Mouse (Mus musculus): ENCODE results near the gene Gsdmc3. TPM values are rescaled to one million over a fixed set of nuclear protein-coding genes. Genes with fewer than 3 reads are reported as not detected.
"Not testable (repeated sequence)": the region's sequence is repeated elsewhere in the genome, so short reads cannot be mapped to it uniquely, and the experiment has no call there.

The Gsdmc3 gene
- total RNA-seq (2021): not detected
- long read RNA-seq, experiment 1: 0 reads
- long read RNA-seq, experiment 2: 0 reads

DNA sequence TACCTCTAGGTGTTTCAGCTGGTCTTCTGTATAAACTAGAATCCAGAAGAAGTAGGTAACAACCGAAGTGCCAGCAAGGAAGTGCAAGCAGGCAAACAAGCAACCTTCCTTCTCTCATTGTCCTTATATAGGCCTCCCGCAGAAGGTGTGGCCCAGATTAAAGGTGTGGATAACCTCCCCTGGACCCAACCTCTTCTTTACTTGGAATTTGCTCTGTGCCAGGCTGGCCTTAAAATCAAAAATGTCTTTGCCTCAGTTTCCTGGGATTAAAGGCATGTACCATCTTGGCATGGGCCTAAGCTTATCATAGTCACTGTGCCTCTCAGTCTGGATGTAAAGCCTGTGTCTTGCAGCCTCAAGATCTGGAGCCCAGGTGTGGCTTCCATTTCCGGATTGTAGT is at the start of gene Gsdmc3:
Gene Gsdmc3 (minus strand): TSS at position 101 of the 400 bp plus-strand sequence.
- intact Hi-C loops (cut with DNase I): not testable (repeated sequence)

GRCm38 (mm10) chr15:63926201-63926600 is 47.8 kb upstream of the Gsdmc3 start:
- intact Hi-C loops (cut with DNase I): no loop called here
- DNase-seq: no peak
- Histone ChIP-seq H3K4me3 (no peak overlapping the region), H3K27ac (no peak overlapping the region)
- TF ChIP-seq CTCF (IDR thresholded peaks at IDR 0.05): no peak

More for the DNA sequence above, at the start of gene Gsdmc3:
- H3K4me3 ChIP-seq, H3K27ac ChIP-seq, DNase-seq: not testable (repeated sequence)

GRCm38 (mm10) chr15:63924484-63924883 is 46.1 kb upstream of the Gsdmc3 start:
- H3K27ac ChIP-seq: no peak overlapping the region
- intact Hi-C loops (cut with DNase I): no loop called here
- H3K4me3 ChIP-seq: no peak overlapping the region
- DNase-seq: no peak
- TF ChIP-seq CTCF (IDR thresholded peaks at IDR 0.05): no peak

GRCm38 (mm10) chr15:63921618-63922017 is 43.3 kb upstream of the Gsdmc3 start:
- H3K27ac ChIP-seq; intact Hi-C loops (cut with DNase I); DNase-seq; H3K4me3 ChIP-seq: not testable (repeated sequence)

DNA sequence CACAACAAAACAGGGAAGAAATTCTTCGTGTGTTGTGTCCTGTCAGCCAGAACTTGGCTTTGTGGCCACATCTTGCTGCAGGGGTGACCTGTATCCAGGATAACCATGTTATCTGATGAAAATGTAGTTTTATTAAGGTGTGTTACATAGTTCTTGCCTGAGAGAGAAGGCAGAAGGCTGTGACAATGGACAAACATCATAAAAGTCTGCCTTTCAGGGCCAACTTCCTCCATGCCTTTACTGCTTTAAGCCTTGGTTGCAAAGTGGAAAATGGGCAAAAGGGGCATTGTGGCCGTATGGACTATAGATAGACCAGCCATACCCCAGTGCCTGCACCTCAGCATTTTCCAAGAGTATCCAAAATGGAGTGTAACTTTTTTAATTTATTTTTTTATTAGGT is 41.4 kb upstream of the Gsdmc3 start:
- H3K4me3 ChIP-seq; intact Hi-C loops (cut with DNase I); DNase-seq: not testable (repeated sequence)

DNA sequence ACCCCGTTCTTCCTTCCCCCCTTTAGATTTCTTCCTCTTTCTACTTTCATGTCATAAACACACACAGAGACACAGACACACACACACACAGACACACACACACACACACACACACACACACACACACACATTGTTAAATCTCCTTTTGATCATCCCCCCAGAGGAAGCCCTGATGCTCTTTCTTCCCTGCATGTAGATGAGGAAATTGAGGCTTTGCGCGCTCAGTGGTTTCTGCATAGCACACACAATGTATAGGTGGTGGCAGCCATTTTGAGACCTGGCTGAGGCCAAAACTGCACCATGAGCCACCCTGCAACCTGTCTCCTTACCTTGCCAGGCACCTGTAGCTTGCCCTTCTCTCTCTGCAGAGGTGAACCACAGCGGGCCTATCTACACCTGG is 38.2 kb upstream of the Gsdmc3 start:
- DNase-seq; H3K4me3 ChIP-seq; intact Hi-C loops (cut with DNase I); H3K27ac ChIP-seq: not testable (repeated sequence)

More for the DNA sequence above, 41.4 kb upstream of the Gsdmc3 start:
- not testable (repeated sequence) for H3K27ac ChIP-seq

- H3K27ac ChIP-seq; DNase-seq; H3K4me3 ChIP-seq; intact Hi-C loops (cut with DNase I): not testable (repeated sequence)
These were observed 33.8 kb upstream of the Gsdmc3 start, which contains the start of gene Gsdmc4 for GRCm38 (mm10) chr15:63912197-63912596. TSS of gene Gsdmc4 (minus strand) at chr15:63912297.

- DNase-seq; intact Hi-C loops (cut with DNase I): not testable (repeated sequence)
These were observed 31.5 kb upstream of the Gsdmc3 start for GRCm38 (mm10) chr15:63909896-63910295.

GRCm38 (mm10) chr15:63895560-63896353 is 17.4 kb upstream of the Gsdmc3 start:
- H3K4me3 ChIP-seq: peak overlapping the region; percentile 54
- intact Hi-C loops (cut with DNase I): loop anchor here (5.0 kb wide), 1 partner anchor 217 kb away; no protein-coding TSS in a partner anchor
- peak; percentile 57 for TF ChIP-seq CTCF (IDR thresholded peaks at IDR 0.05)
- not testable (repeated sequence) for H3K27ac ChIP-seq, DNase-seq

More at GRCm38 (mm10) chr15:63909896-63910295, 31.5 kb upstream of the Gsdmc3 start:
- not testable (repeated sequence) for H3K27ac ChIP-seq, H3K4me3 ChIP-seq

DNA sequence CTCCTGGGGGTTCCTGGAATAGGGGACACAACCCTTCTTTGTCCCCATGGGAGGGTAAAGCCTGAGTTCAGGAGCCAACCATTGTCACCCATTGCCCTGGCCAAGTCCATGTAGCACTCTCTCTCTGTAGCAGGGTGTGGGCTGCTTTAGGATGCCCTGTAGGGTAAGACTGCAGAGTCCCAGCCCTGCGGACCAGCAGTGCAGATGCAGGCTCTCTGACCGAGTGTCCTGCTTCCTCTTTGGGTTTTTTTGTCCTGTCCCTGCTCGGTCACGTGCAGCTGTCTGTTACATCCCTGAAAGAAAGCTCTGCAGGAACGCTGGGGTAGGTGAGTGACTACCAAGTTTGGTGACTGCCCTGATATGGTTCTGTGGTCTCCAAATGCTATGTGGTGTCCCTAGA is 10.1 kb upstream of the Gsdmc3 start:
- intact Hi-C loops (cut with DNase I); DNase-seq; H3K27ac ChIP-seq; H3K4me3 ChIP-seq: not testable (repeated sequence)

DNA sequence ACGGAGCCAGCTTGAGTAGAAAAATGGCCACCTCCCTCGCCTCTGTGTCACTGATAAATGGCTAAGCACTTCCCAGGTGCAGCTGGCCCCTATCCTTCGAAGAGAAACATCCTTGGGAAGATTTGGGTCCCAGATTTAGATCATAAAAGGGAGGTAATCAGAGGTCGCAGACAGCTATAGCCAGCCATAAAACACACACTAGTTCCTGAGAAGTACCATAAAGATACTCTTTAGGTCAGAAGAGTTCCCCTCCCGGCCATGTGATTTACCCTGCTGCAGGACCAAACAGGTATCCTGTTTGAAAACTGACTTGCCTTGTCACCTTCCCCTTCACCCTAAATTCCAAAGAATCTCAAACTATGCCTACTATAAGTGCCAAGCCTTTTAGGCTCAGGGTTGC is 9.6 kb upstream of the Gsdmc3 start:
- H3K27ac ChIP-seq; H3K4me3 ChIP-seq; intact Hi-C loops (cut with DNase I); DNase-seq: not testable (repeated sequence)

DNA sequence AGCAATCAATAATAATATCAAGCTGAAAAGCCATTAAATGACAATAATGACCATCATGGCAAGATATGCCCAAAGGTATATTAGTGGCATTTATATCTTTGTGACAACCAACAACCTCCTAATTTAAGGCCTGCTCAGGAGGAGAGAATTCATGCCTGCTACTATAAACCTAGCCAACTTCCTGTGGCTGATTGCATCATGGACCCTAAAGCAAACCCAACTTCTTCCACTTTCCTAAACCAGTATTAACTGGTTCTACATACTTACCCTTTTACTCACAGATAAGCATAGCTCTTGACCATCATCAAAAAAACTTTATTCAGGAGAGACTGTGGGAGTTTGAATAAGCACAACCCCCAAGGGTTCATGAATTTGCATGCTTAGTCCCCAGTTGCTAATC is 2.2 kb downstream of the Gsdmc3 start:
- intact Hi-C loops (cut with DNase I): not testable (repeated sequence)

DNA sequence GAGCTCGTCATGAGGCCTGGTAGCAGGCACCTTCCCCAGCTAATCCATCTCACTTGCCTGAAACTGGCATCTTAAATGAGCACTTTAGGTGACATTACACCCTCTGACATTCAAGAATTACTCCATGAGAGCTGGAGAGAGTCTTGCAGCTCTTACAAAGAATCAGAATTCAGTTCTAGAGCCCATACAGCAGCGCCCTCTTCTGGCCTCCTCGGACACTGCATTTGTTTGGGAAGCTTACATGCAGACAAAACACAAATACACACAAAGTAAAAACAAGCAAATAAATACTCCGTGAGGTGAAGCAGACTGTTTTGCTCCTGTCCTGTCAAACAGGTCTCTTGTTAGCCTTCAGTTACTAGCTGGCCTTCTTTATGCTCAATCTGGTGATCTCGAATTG is 16.4 kb downstream of the Gsdmc3 start:
- H3K27ac ChIP-seq; intact Hi-C loops (cut with DNase I); H3K4me3 ChIP-seq; DNase-seq: not testable (repeated sequence)
- peak; percentile 6; the same call in 1 of the 2 replicates for TF ChIP-seq CTCF (IDR thresholded peaks at IDR 0.05)

More for the DNA sequence above, 2.2 kb downstream of the Gsdmc3 start:
- not testable (repeated sequence) for H3K27ac ChIP-seq, DNase-seq, H3K4me3 ChIP-seq

Other genes with a start within 250 kb of the Gsdmc3 start
- not detected for gene Gsdmc2, start 33.4 kb downstream of the Gsdmc3 start, total RNA-seq (2021)
- not detected for gene Gsdmc4, start 33.7 kb upstream of the Gsdmc3 start, total RNA-seq (2021)
- 10 to 100 TPM; 26.4 to 39.1 TPM for gene Fam49b, start 181.9 kb upstream of the Gsdmc3 start, total RNA-seq (2021)